Mouse (Mus musculus): ENCODE data around the gene Vezt. TPM values are rescaled to one million over a fixed set of nuclear protein-coding genes. Genes with fewer than 3 reads are reported as not detected.

The Vezt gene
- 9.2 and 11.7 TPM in 2 replicates for total RNA-seq (2014; rRNA removed)
- 6.4 and 6.5 TPM in 2 replicates for polyA plus RNA-seq (2012; rRNA removed)

GRCm38 (mm10) chr10:94035658-94036374 is at the start of gene Vezt, which contains the start of gene Fgd6:
Gene Vezt (minus strand): TSS chr10:94035817.
Gene Fgd6 (plus strand): TSS chr10:94036001.
- peaks cover 16% of the 10 kb centered on the region for H3K4me1 ChIP-seq (ENCODE audit: control insufficient read depth, insufficient read depth, low read length)
- no peaks in the 10 kb centered on the region for H3K36me3 ChIP-seq (ENCODE audit: control insufficient read depth, insufficient read depth, low read length)
- no peaks in the 10 kb centered on the region for H3K27me3 ChIP-seq (ENCODE audit: control insufficient read depth, insufficient read depth, low read length)
- TF ChIP-seq POLR2A (IDR thresholded peaks at IDR 0.05; ENCODE audit: extremely low read depth, insufficient read depth, low read length) (peak; percentile 79; the same call in 1 of the 2 replicates), CTCF (IDR thresholded peaks at IDR 0.05; ENCODE audit: low read depth, low read length) (peak; percentile 76)
- H3K9ac ChIP-seq (ENCODE audit: low read depth, low read length), result peak within 1 kb of the TSS; percentile 97
- DNase-seq (ENCODE audit: extremely low read depth, low read depth, low spot score), result peak; percentile 93
- H3K4me3 ChIP-seq (ENCODE audit: insufficient read depth, low read depth, low read length), result peak within 1 kb of the TSS; percentile 86
- peaks cover 31% of the 10 kb centered on the region; the same call in 1 of the 2 replicates for H3K79me2 ChIP-seq (ENCODE audit: control insufficient read depth, insufficient read depth, low read length)
- H3K27ac ChIP-seq (replicated peaks; ENCODE audit: insufficient read depth, low read depth, low read length), result peak within 1 kb of the TSS; percentile 96
- under 1% methylated on average over 77 of the region's 77 CpGs for WGBS

GRCm38 (mm10) chr10:94082040-94082734 is 46.6 kb upstream of the Vezt start:
- H3K27ac ChIP-seq (replicated peaks; ENCODE audit: insufficient read depth, low read depth, low read length), result peak overlapping the region; percentile 33; the same call in 1 of the 2 replicates
- no peak for DNase-seq (ENCODE audit: extremely low read depth, low read depth, low spot score)

GRCm38 (mm10) chr10:94080740-94081139 is 45.1 kb upstream of the Vezt start:
- no peak overlapping the region for H3K4me3 ChIP-seq (ENCODE audit: insufficient read depth, low read depth, low read length)
- TF ChIP-seq CTCF (IDR thresholded peaks at IDR 0.05; ENCODE audit: low read depth, low read length) (no peak), POLR2A (IDR thresholded peaks at IDR 0.05; ENCODE audit: extremely low read depth, insufficient read depth, low read length) (no peak)
- no peaks in the 10 kb centered on the region for H3K27me3 ChIP-seq (ENCODE audit: control insufficient read depth, insufficient read depth, low read length)
- peak overlapping the region; percentile 48; the same call in 1 of the 2 replicates for H3K9ac ChIP-seq (ENCODE audit: low read depth, low read length)
- WGBS, result 25% methylated on average over 3 of the region's 3 CpGs
- peak; percentile 93 for DNase-seq (ENCODE audit: extremely low read depth, low read depth, low spot score)
- peaks cover 10% of the 10 kb centered on the region; the same call in 1 of the 2 replicates for H3K36me3 ChIP-seq (ENCODE audit: control insufficient read depth, insufficient read depth, low read length)
- H3K4me1 ChIP-seq (ENCODE audit: control insufficient read depth, insufficient read depth, low read length), result peaks cover 17% of the 10 kb centered on the region
- peak overlapping the region; percentile 73 for H3K27ac ChIP-seq (replicated peaks; ENCODE audit: insufficient read depth, low read depth, low read length)
- peaks cover 53% of the 10 kb centered on the region; the same call in 1 of the 2 replicates for H3K79me2 ChIP-seq (ENCODE audit: control insufficient read depth, insufficient read depth, low read length)

More at GRCm38 (mm10) chr10:94082040-94082734, 46.6 kb upstream of the Vezt start:
- peaks cover 17% of the 10 kb centered on the region for H3K4me1 ChIP-seq (ENCODE audit: control insufficient read depth, insufficient read depth, low read length)
- peaks cover 48% of the 10 kb centered on the region; the same call in 1 of the 2 replicates for H3K79me2 ChIP-seq (ENCODE audit: control insufficient read depth, insufficient read depth, low read length)
- no peak overlapping the region for H3K4me3 ChIP-seq (ENCODE audit: insufficient read depth, low read depth, low read length)
- TF ChIP-seq POLR2A (IDR thresholded peaks at IDR 0.05; ENCODE audit: extremely low read depth, insufficient read depth, low read length), result no peak
- no peak for TF ChIP-seq CTCF (IDR thresholded peaks at IDR 0.05; ENCODE audit: low read depth, low read length)
- H3K9ac ChIP-seq (ENCODE audit: low read depth, low read length), result no peak overlapping the region
- WGBS, result 68% methylated on average over 7 of the region's 7 CpGs
- H3K27me3 ChIP-seq (ENCODE audit: control insufficient read depth, insufficient read depth, low read length), result no peaks in the 10 kb centered on the region
- peaks cover 7% of the 10 kb centered on the region; the same call in 1 of the 2 replicates for H3K36me3 ChIP-seq (ENCODE audit: control insufficient read depth, insufficient read depth, low read length)

- peaks cover 12% of the 10 kb centered on the region; the same call in 1 of the 2 replicates for H3K36me3 ChIP-seq (ENCODE audit: control insufficient read depth, insufficient read depth, low read length)
- H3K79me2 ChIP-seq (ENCODE audit: control insufficient read depth, insufficient read depth, low read length), result peaks cover 46% of the 10 kb centered on the region; the same call in 1 of the 2 replicates
- no peak overlapping the region for H3K4me3 ChIP-seq (ENCODE audit: insufficient read depth, low read depth, low read length)
- H3K27me3 ChIP-seq (ENCODE audit: control insufficient read depth, insufficient read depth, low read length), result no peaks in the 10 kb centered on the region
- H3K27ac ChIP-seq (replicated peaks; ENCODE audit: insufficient read depth, low read depth, low read length), result 0 out of 2 replicates have a peak overlapping the region, but pooled peaks have one; percentile 12
- WGBS, result 85% methylated on average over 14 of the region's 14 CpGs
- TF ChIP-seq CTCF (IDR thresholded peaks at IDR 0.05; ENCODE audit: low read depth, low read length) (no peak), POLR2A (IDR thresholded peaks at IDR 0.05; ENCODE audit: extremely low read depth, insufficient read depth, low read length) (no peak)
- DNase-seq (ENCODE audit: extremely low read depth, low read depth, low spot score), result no peak
- peaks cover 25% of the 10 kb centered on the region for H3K4me1 ChIP-seq (ENCODE audit: control insufficient read depth, insufficient read depth, low read length)
- H3K9ac ChIP-seq (ENCODE audit: low read depth, low read length), result no peak overlapping the region
Observed at GRCm38 (mm10) chr10:94076966-94077825, 41.6 kb upstream of the Vezt start.

DNA sequence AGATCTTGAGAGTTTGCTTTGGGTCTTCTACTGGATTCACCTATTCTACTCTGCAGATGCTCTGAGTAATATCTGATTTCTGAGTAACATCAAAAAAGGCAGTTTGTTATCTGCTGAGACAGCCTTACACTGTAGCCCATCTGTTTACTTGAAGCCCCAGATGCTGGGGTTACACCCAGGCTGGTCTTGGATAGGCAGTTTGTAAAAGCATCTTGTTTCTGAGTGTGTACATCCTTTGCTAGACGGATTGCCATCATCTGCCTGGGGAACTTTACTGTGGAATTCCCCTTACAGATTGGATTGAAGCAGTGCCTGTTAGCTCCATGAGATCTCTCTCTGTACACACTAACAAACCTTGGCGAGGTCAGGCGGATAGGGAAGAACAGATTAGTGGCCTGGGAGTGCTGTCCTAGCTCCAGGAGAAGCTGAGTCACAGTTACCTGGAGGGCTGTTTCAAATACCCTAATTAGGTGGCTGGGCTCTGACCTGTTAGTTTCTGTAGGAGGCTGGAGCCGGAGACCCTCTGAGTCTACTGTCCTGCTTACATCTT is 37.4 kb upstream of the Vezt start:
- Histone ChIP-seq H3K27me3 (ENCODE audit: control insufficient read depth, insufficient read depth, low read length) (no peaks in the 10 kb centered on the region), H3K79me2 (ENCODE audit: control insufficient read depth, insufficient read depth, low read length) (peaks cover 34% of the 10 kb centered on the region; the same call in 1 of the 2 replicates), H3K4me3 (ENCODE audit: insufficient read depth, low read depth, low read length) (peak overlapping the region; percentile 12; the same call in 1 of the 2 replicates), H3K36me3 (ENCODE audit: control insufficient read depth, insufficient read depth, low read length) (peaks cover 8% of the 10 kb centered on the region; the same call in 1 of the 2 replicates), H3K9ac (ENCODE audit: low read depth, low read length) (peak overlapping the region; percentile 69), H3K27ac (replicated peaks; ENCODE audit: insufficient read depth, low read depth, low read length) (peak overlapping the region; percentile 100), H3K4me1 (ENCODE audit: control insufficient read depth, insufficient read depth, low read length) (peaks cover 30% of the 10 kb centered on the region)
- no peak for TF ChIP-seq POLR2A (IDR thresholded peaks at IDR 0.05; ENCODE audit: extremely low read depth, insufficient read depth, low read length)
- no peak for TF ChIP-seq CTCF (IDR thresholded peaks at IDR 0.05; ENCODE audit: low read depth, low read length)
- DNase-seq (ENCODE audit: extremely low read depth, low read depth, low spot score), result peak; percentile 67
- 28% methylated on average over 4 of the region's 4 CpGs for WGBS
